Mouse (Mus musculus): ENCODE measurements around the gene Psph. TPM values are rescaled to one million over a fixed set of nuclear protein-coding genes. Genes with fewer than 3 reads are reported as not detected.
"Not testable (repeated sequence)": the region's sequence is repeated elsewhere in the genome, so short reads cannot be mapped to it uniquely, and the experiment has no call there.

Psph gene
- polyA plus RNA-seq (2014; fragmentation: Nextera tagmentation; extraction: Ambion mirVana): 39.8 and 40.0 TPM in 2 replicates

DNA sequence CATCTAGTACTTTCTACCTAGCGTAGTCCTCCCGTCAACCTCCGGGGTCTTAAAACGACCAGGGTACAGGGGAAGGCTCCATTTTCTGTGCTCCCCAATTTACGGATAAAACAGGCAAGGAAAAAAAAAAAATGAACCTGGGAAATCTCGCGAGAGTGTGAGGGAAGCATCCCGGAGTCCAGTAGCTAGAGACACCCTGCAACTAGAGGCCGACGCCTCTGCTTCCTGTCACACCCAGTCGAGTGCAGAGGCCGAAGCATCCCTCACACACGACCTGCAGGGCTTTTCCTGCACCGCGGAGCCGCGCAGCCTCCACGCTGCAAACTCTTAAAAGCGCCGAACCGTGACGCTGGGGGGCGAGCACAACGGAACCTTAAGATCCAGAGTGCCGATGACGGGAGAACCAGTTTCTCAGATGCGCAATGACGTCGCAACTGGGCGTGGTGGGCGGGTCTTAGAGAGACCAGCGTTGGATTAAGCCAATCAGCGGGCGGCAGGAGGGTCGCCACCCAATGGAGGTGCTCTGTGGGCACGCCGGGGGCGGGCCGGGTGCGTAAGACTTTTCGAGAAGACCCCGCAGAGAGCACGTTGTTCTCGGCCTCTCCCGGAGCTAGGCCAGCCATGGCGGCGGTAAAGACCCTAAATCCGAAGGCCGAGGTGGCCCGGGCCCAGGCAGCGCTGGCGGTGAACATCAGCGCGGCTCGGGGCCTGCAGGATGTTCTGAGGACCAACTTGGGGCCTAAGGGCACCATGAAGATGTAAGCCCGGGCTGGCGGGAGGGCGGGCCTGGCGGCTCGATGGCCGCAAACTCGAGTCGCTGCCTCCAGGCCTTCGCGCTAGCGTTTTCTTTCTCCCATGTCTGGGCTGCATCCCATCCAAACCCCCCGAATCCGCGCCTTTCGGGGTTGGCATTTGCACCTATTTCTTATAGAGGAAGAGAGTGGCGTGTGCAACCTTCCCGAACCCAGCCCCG is at the start of gene Psph:
Gene Psph, minus strand, starts transcription at position 632 of the 973 bp plus-strand sequence.
- H3K9me3 ChIP-seq (ENCODE audit: control insufficient read depth, low read length): no peaks in the 10 kb centered on the region
- DNase-seq (ENCODE audit: low spot score) (peak; percentile 100), ATAC-seq (ENCODE audit: low FRiP score) (peak; percentile 99)
- H3K4me1 ChIP-seq (replicated peaks; ENCODE audit: control insufficient read depth, insufficient read depth, low read length): 0 out of 2 replicates have a peak, but pooled peaks cover 2% of the 10 kb centered on the region
- H3K27me3 ChIP-seq (ENCODE audit: control insufficient read depth, insufficient read depth, low read length): no peaks in the 10 kb centered on the region
- peak within 1 kb of the TSS; percentile 96 for H3K27ac ChIP-seq (ENCODE audit: low read depth, low read length)
- WGBS: under 1% methylated on average over 71 of the region's 73 CpGs
- peak within 1 kb of the TSS; percentile 84 for H3K9ac ChIP-seq (ENCODE audit: low read depth, low read length)
- H3K4me2 ChIP-seq (replicated peaks; ENCODE audit: low read depth, low read length): peak within 1 kb of the TSS; percentile 62
- peak within 1 kb of the TSS; percentile 66 for H3K4me3 ChIP-seq (ENCODE audit: low read depth, low read length)
- H3K36me3 ChIP-seq (ENCODE audit: control insufficient read depth, insufficient read depth, low read length): peaks cover 11% of the 10 kb centered on the region

DNA sequence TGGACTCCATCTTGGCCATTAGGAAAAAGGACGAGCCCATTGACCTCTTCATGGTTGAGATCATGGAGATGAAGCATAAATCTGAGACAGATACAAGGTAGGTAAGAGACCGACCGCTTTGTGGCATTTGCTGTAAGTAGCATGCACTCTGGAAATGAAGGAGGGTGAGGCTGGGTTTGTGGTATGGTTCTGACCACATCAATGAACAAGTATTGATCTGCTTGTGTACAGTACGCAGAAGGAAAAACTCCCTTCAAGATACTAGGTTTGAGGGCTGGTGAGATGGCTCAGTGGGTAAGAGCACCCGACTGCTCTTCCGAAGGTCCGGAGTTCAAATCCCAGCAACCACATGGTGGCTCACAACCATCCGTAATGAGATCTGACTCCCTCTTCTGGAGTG is 3.3 kb upstream of the Psph start:
- not testable (repeated sequence) for H3K27me3 ChIP-seq (ENCODE audit: control insufficient read depth, insufficient read depth, low read length); H3K27ac ChIP-seq (ENCODE audit: low read depth, low read length); H3K4me1 ChIP-seq (replicated peaks; ENCODE audit: control insufficient read depth, insufficient read depth, low read length); H3K4me2 ChIP-seq (replicated peaks; ENCODE audit: low read depth, low read length); DNase-seq (ENCODE audit: low spot score); H3K4me3 ChIP-seq (ENCODE audit: low read depth, low read length); ATAC-seq (ENCODE audit: low FRiP score); H3K9me3 ChIP-seq (ENCODE audit: control insufficient read depth, low read length); H3K9ac ChIP-seq (ENCODE audit: low read depth, low read length)
- H3K36me3 ChIP-seq (ENCODE audit: control insufficient read depth, insufficient read depth, low read length): peaks cover 22% of the 10 kb centered on the region
- WGBS: 96% methylated on average over 7 of the region's 8 CpGs

DNA sequence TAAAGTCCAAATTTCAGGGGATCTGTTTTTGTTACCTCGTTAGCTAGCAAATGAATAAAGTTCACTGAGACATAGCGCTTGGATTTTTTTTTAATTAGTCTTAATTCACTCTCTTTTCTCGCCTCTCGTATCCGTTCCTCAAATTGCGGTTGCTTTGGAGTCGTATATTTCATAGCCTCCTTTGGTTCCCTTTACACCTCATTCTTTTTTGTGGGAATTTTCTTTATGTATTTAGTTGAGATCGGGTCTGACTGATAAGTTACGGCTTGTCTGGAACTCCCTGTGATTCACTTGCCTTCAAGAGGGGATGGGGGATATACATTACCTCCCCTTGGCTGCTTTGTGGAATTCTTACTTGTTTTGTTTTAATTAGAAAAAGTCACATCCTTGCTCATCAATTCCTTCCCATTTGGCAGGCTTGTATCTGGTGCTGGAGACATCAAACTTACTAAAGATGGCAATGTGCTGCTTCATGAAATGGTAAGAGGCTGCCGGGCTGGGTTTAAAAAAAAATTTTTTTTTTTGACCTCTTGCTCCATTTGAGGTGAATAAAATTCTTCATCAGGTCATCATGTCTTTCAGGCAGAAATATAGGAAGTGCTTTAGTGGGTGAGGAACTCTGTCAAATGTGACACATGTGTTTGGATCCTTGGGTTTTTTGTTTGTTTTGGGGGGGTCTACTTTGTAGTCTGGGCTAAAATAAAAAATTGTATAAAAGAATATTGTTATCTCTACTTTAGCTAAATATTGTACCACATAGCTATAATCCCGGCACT is 757 bp upstream of the Psph start:
- H3K9me3 ChIP-seq (ENCODE audit: control insufficient read depth, low read length): no peaks in the 10 kb centered on the region
- DNase-seq (ENCODE audit: low spot score) (no peak), ATAC-seq (ENCODE audit: low FRiP score) (no peak)
- H3K27ac ChIP-seq (ENCODE audit: low read depth, low read length): peak overlapping the region; percentile 53; the same call in 1 of the 2 replicates
- WGBS: 15% methylated on average over 11 of the region's 11 CpGs
- H3K36me3 ChIP-seq (ENCODE audit: control insufficient read depth, insufficient read depth, low read length): peaks cover 14% of the 10 kb centered on the region
- H3K4me2 ChIP-seq (replicated peaks; ENCODE audit: low read depth, low read length): peak overlapping the region; percentile 62
- no peaks in the 10 kb centered on the region for H3K27me3 ChIP-seq (ENCODE audit: control insufficient read depth, insufficient read depth, low read length)
- H3K9ac ChIP-seq (ENCODE audit: low read depth, low read length): peak overlapping the region; percentile 76
- 0 out of 2 replicates have a peak, but pooled peaks cover 2% of the 10 kb centered on the region for H3K4me1 ChIP-seq (replicated peaks; ENCODE audit: control insufficient read depth, insufficient read depth, low read length)
- H3K4me3 ChIP-seq (ENCODE audit: low read depth, low read length): peak overlapping the region; percentile 66

DNA sequence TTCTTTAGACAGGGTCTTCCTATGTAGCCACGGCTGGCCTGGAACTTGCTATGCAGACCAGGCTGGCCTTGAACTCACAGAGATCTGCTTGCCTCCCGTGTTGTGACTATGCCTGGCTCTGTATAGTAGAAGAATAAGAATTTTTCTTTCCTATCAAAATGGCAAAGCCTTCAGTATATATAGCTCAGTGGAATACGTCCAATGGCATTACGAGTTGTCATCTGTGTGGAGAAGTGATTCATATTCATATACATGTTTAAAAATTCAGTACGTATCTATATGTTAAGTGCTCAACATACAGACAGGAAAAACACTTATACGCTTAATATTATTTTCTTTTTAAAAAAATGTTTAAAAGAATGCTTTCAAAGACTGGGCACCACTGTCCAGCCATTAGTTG is 1.1 kb downstream of the Psph start:
- Histone ChIP-seq H3K36me3 (ENCODE audit: control insufficient read depth, insufficient read depth, low read length) (peaks cover 11% of the 10 kb centered on the region), H3K4me1 (replicated peaks; ENCODE audit: control insufficient read depth, insufficient read depth, low read length) (0 out of 2 replicates have a peak, but pooled peaks cover 2% of the 10 kb centered on the region), H3K9ac (ENCODE audit: low read depth, low read length) (peak overlapping the region; percentile 84), H3K4me2 (replicated peaks; ENCODE audit: low read depth, low read length) (peak overlapping the region; percentile 62), H3K27ac (ENCODE audit: low read depth, low read length) (peak overlapping the region; percentile 96), H3K27me3 (ENCODE audit: control insufficient read depth, insufficient read depth, low read length) (no peaks in the 10 kb centered on the region), H3K4me3 (ENCODE audit: low read depth, low read length) (peak overlapping the region; percentile 66), H3K9me3 (ENCODE audit: control insufficient read depth, low read length) (no peaks in the 10 kb centered on the region)
- ATAC-seq (ENCODE audit: low FRiP score): no peak
- DNase-seq (ENCODE audit: low spot score): no peak
- 79% methylated on average over 6 of the region's 6 CpGs for WGBS

DNA sequence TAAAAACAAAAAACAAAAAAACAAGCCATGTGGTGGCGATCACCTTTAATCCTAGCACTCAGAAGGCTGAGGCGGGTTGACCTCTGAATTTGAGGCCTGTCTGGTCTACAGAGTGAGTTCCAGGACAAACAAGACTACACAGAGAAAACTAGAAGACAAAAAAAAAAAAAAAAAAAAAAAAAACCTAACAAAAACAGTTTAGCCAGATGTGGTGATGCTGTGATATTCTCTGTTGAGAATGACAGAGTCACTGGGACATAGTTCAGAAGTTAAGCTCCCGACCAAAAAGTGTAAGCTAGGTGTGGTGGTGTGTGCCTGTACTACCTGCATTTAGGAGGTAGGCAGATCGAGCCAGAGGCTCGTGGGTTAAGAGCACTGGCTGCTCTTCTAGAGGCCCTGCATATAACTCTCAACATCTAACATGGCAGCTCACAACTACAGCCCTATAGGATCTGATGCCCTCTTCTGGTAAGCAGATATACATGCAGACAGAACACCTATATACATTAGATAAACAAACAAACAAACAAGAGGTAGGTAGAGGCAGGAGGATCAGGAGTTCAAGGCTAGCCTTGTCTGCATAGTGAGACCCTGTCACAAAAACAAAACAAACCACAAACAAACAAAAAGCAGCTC is 1.9 kb downstream of the Psph start:
- H3K27me3 ChIP-seq (ENCODE audit: control insufficient read depth, insufficient read depth, low read length): no peaks in the 10 kb centered on the region
- no peak overlapping the region for H3K9ac ChIP-seq (ENCODE audit: low read depth, low read length)
- DNase-seq (ENCODE audit: low spot score): no peak
- 0 out of 2 replicates have a peak, but pooled peaks cover 2% of the 10 kb centered on the region for H3K4me1 ChIP-seq (replicated peaks; ENCODE audit: control insufficient read depth, insufficient read depth, low read length)
- WGBS: 92% methylated on average over 5 of the region's 5 CpGs
- no peak for ATAC-seq (ENCODE audit: low FRiP score)
- H3K4me3 ChIP-seq (ENCODE audit: low read depth, low read length): no peak overlapping the region
- no peak overlapping the region for H3K4me2 ChIP-seq (replicated peaks; ENCODE audit: low read depth, low read length)
- H3K9me3 ChIP-seq (ENCODE audit: control insufficient read depth, low read length): no peaks in the 10 kb centered on the region
- H3K36me3 ChIP-seq (ENCODE audit: control insufficient read depth, insufficient read depth, low read length): peaks cover 9% of the 10 kb centered on the region
- H3K27ac ChIP-seq (ENCODE audit: low read depth, low read length): no peak overlapping the region

DNA sequence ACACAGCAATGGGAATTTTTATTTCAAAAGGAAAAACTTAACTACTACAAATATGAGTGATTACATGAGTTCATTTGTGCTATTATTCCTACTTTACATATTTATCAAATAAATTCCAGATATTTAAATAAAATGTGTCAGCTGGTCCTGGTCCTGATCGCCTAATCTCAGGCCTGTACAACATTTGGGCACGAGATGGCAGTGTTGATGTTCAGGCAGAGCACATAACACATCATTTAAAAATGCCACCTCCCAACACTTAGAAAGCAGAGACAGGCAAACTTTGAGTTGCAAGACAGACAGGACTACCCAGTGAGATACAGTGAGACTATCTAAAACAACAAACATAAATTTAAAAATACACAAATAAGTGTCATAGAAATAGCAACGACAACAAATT is 5.0 kb downstream of the Psph start:
- Histone ChIP-seq H3K36me3 (ENCODE audit: control insufficient read depth, insufficient read depth, low read length) (no peaks in the 10 kb centered on the region), H3K27ac (ENCODE audit: low read depth, low read length) (no peak overlapping the region), H3K27me3 (ENCODE audit: control insufficient read depth, insufficient read depth, low read length) (no peaks in the 10 kb centered on the region), H3K9me3 (ENCODE audit: control insufficient read depth, low read length) (no peaks in the 10 kb centered on the region), H3K4me3 (ENCODE audit: low read depth, low read length) (no peak overlapping the region), H3K9ac (ENCODE audit: low read depth, low read length) (no peak overlapping the region), H3K4me2 (replicated peaks; ENCODE audit: low read depth, low read length) (no peak overlapping the region), H3K4me1 (replicated peaks; ENCODE audit: control insufficient read depth, insufficient read depth, low read length) (no peaks in the 10 kb centered on the region)
- ATAC-seq (ENCODE audit: low FRiP score) (no peak), DNase-seq (ENCODE audit: low spot score) (peak; percentile 32)
- 44% methylated on average over 3 of the region's 3 CpGs for WGBS

DNA sequence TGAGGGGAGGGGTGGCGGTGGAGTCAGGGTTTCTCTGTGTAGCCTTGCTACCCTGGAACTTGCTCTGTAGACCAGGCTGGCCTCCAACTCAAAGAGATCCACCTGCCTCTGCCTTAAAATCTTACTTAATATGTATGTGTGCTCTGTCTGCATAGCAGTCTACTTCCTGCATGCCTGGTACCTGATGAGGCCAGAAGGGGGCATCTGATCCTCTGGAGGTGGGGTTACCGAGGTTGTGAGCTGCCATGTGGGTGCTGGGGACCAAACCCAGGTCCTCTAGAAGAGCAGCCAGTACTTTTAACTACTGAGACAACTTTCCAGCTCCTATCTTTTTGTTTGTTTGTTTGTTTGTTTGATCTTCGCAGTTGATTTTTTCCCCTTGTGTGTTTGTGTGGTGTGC is 7.1 kb downstream of the Psph start:
- H3K4me1 ChIP-seq (replicated peaks; ENCODE audit: control insufficient read depth, insufficient read depth, low read length): no peaks in the 10 kb centered on the region
- ATAC-seq (ENCODE audit: low FRiP score) (no peak), DNase-seq (ENCODE audit: low spot score) (no peak)
- WGBS: 93% methylated on average over 3 of the region's 3 CpGs
- no peak overlapping the region for H3K9ac ChIP-seq (ENCODE audit: low read depth, low read length)
- no peak overlapping the region for H3K4me2 ChIP-seq (replicated peaks; ENCODE audit: low read depth, low read length)
- no peak overlapping the region for H3K4me3 ChIP-seq (ENCODE audit: low read depth, low read length)
- no peaks in the 10 kb centered on the region for H3K27me3 ChIP-seq (ENCODE audit: control insufficient read depth, insufficient read depth, low read length)
- no peaks in the 10 kb centered on the region for H3K36me3 ChIP-seq (ENCODE audit: control insufficient read depth, insufficient read depth, low read length)
- H3K27ac ChIP-seq (ENCODE audit: low read depth, low read length): no peak overlapping the region
- no peaks in the 10 kb centered on the region for H3K9me3 ChIP-seq (ENCODE audit: control insufficient read depth, low read length)

DNA sequence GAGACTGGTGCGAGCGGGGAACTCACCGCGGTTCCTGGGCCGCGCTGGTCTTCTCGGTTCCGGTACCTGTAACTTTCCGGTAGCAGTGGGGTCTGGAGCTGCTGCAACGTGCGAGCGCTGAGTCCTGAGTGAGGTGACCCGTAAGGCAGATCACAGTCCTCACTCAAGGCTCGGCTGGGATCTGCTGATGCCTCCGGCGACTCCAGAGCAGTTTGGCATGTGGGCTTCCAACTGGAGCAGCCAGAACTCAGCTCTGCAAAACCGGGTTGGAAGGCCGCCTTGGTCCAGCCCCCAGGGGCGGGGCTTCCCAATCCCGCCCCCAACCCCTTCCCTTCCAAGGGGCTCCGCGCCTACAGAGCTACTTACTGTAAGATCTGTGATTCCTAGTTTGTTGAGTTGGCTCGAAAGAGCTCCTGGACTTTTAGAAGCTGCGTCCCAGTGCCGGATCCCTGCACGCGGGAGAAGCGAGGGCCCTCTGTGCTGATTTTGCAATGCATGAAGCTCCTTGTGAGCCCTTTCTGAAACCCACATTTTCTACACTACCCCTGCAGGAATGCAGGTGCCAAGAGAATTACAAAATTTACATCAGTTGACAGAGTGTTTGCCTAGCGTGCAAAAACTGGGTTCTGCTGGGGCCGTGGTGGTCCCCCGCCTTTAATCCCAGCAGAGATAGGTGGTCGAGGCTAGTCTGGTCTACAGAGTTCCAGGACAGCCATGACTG is 8.1 kb downstream of the Psph start:
- Histone ChIP-seq H3K9me3 (ENCODE audit: control insufficient read depth, low read length) (no peaks in the 10 kb centered on the region), H3K4me1 (replicated peaks; ENCODE audit: control insufficient read depth, insufficient read depth, low read length) (no peaks in the 10 kb centered on the region), H3K27me3 (ENCODE audit: control insufficient read depth, insufficient read depth, low read length) (no peaks in the 10 kb centered on the region), H3K4me3 (ENCODE audit: low read depth, low read length) (peak overlapping the region; percentile 26), H3K36me3 (ENCODE audit: control insufficient read depth, insufficient read depth, low read length) (no peaks in the 10 kb centered on the region), H3K27ac (ENCODE audit: low read depth, low read length) (no peak overlapping the region), H3K4me2 (replicated peaks; ENCODE audit: low read depth, low read length) (peak overlapping the region; percentile 70), H3K9ac (ENCODE audit: low read depth, low read length) (peak overlapping the region; percentile 59; the same call in 1 of the 2 replicates)
- peak; percentile 82 for ATAC-seq (ENCODE audit: low FRiP score)
- DNase-seq (ENCODE audit: low spot score): peak; percentile 82
- WGBS: 2% methylated on average over 32 of the region's 32 CpGs
